Mouse (Mus musculus) lung, embryonic 15.5 days (tissue): ENCODE data around the gene Lgr4. TPM values are rescaled to one million over a fixed set of nuclear protein-coding genes. Genes with fewer than 3 reads are reported as not detected.

Experiments used
- ATAC-seq: fragments of 200-750 bp; cut with Nextera tagmentation; 2 replicates; pipeline ENCODE4 v1.8.0; 2017; ENCODE audit warnings: moderate number of reproducible peaks, borderline replicate concordance; ENCODE audit not compliant: low FRiP score, low TSS enrichment; ENCODE audit errors: extremely low read depth
- H3K27ac ChIP-seq: fragments of 300-500 bp; sonication (generic); 2 replicates; pipeline ENCODE4 v1.5.1; 2015; ENCODE audit warnings: moderate library complexity, mild to moderate bottlenecking, inconsistent platforms
- H3K27me3 ChIP-seq: fragments of 300-500 bp; sonication (generic); 2 replicates; pipeline ENCODE4 v1.6.1; 2015; ENCODE audit warnings: inconsistent platforms
- H3K36me3 ChIP-seq: fragments of 300-500 bp; sonication (generic); 2 replicates; pipeline ENCODE4 v1.6.1; 2015; ENCODE audit warnings: inconsistent platforms
- H3K4me1 ChIP-seq: fragments of 300-500 bp; sonication (generic); 2 replicates; pipeline ENCODE4 v1.6.1; 2015; ENCODE audit warnings: inconsistent platforms
- H3K4me2 ChIP-seq: fragments of 300-500 bp; sonication (generic); 2 replicates; pipeline ENCODE4 v1.6.1; 2015; ENCODE audit warnings: inconsistent platforms, mild to moderate bottlenecking, moderate library complexity
- H3K4me3 ChIP-seq: fragments of 300-500 bp; sonication (generic); 2 replicates; pipeline ENCODE4 v1.5.1; 2015; ENCODE audit warnings: mild to moderate bottlenecking, inconsistent platforms
- H3K9ac ChIP-seq: fragments of 300-500 bp; sonication (generic); 2 replicates; pipeline ENCODE4 v1.6.1; 2015; ENCODE audit warnings: inconsistent platforms
- H3K9me3 ChIP-seq: fragments of 300-500 bp; sonication (generic); 2 replicates; pipeline ENCODE4 v1.6.1; 2016; ENCODE audit warnings: inconsistent platforms
- WGBS: fragments of 180-500 bp; shearing (Covaris S2); methylation state at CpG from one replicate; pipeline ENCODE4 v1.1.7; 2015; 5-methylcytosine and 5-hydroxymethylcytosine counted together
- polyA plus RNA-seq: library from polyadenylated mRNA; unstranded; fragments of >200 nt; fragmentation: Nextera tagmentation; extraction: Ambion mirVana; gene quantifications from 2 replicates; pipeline ENCODE4 v1.2.1, GENCODE M21; 2015

The Lgr4 gene
- polyA plus RNA-seq, 1 experiment from 2014 or later = 3.0 TPM

GRCm38 (mm10) chr2:110038341-110038740, 120.9 kb downstream of the Lgr4 start:
- Histone ChIP-seq H3K9me3 (no peaks in the 10 kb centered on the region), H3K4me2 (no peak overlapping the region), H3K9ac (no peak overlapping the region), H3K36me3 (peaks cover 4% of the 10 kb centered on the region; the same call in 1 of the 2 replicates), H3K4me1 (peaks cover 12% of the 10 kb centered on the region; the same call in 1 of the 2 replicates), H3K27ac (no peak overlapping the region), H3K4me3 (no peak overlapping the region), H3K27me3 (no peaks in the 10 kb centered on the region)
- no peak for ATAC-seq
- WGBS = 72% methylated on average over 5 of the region's 5 CpGs

DNA sequence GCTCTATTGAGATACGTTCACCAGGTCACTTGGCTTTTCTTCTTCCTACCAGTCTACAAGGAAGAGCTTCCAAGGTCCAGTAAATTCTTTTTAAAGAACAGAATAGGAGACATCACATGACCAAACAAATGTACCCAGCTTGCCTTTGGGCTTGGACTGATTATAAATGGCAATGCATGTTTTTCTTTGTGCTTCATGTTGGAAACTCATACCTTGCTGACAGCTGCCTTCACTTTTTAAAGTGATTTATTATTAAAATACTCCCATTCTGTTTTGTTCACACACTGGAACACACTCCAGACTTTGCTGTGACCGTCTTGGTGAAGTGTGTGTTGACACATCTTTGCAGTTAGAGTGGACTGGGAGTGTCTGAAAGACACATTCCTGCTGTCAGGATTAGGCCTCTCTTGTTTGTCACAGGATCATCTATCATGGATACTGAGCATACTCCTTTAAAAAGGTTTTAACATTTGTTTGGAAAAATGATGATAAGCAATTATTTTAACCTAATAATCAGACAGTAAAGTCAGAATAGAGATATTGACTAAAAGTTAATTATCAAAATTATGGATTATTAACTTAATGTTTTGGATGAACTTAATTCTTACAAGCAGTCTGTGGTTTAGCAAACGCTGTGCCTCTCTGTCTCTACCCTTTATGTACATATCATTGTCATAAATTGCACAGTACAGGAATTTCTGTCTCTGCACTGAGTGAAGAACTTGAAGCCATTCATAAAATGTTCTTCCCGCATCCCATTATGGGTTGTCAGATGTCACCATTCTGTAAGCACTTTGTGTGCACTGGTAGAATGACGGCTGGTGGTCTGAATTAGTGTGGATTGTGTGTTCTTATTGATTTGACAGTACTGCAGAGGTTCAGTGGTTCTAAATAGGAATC, 125.7 kb downstream of the Lgr4 start:
- ATAC-seq = no peak
- Histone ChIP-seq H3K9ac (no peak overlapping the region), H3K36me3 (no peaks in the 10 kb centered on the region), H3K9me3 (no peaks in the 10 kb centered on the region), H3K4me2 (no peak overlapping the region), H3K27me3 (no peaks in the 10 kb centered on the region), H3K4me1 (no peaks in the 10 kb centered on the region), H3K27ac (no peak overlapping the region), H3K4me3 (no peak overlapping the region)
- WGBS = 44% methylated on average over 5 of the region's 5 CpGs

GRCm38 (mm10) chr2:110058424-110058823, 141.0 kb downstream of the Lgr4 start:
- 55% methylated on average over 4 of the region's 4 CpGs for WGBS
- Histone ChIP-seq H3K4me1 (no peaks in the 10 kb centered on the region), H3K9me3 (no peaks in the 10 kb centered on the region), H3K9ac (no peak overlapping the region), H3K27me3 (no peaks in the 10 kb centered on the region), H3K36me3 (no peaks in the 10 kb centered on the region), H3K27ac (no peak overlapping the region), H3K4me3 (no peak overlapping the region), H3K4me2 (no peak overlapping the region)
- ATAC-seq = no peak

DNA sequence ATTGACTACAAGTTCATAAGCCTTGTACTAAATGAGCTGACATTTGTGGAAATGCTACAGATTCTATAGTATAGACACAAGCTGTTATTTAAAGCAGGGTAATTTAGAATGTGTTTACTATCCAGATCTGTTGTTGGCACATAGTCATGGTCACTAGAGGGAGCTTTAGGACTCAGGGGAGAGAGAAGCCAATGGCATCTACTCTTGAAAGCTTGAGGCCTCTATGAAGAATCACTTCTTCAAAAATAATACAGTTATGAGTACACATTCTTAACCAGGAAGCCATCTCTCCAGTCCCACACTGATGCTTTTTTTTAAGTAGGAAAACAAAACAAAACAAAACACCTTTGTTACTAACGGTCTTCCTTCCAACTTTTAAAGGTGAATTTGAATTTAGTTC, 145.7 kb downstream of the Lgr4 start:
- no peak for ATAC-seq
- 87% methylated on average over 1 of the region's 1 CpGs for WGBS
- H3K4me3 ChIP-seq = no peak overlapping the region
- H3K4me1 ChIP-seq = no peaks in the 10 kb centered on the region
- H3K27ac ChIP-seq = no peak overlapping the region
- H3K4me2 ChIP-seq = no peak overlapping the region
- no peaks in the 10 kb centered on the region for H3K9me3 ChIP-seq
- no peaks in the 10 kb centered on the region for H3K27me3 ChIP-seq
- no peaks in the 10 kb centered on the region for H3K36me3 ChIP-seq
- H3K9ac ChIP-seq = no peak overlapping the region

Other genes starting within 250 kb of the Lgr4 start
- gene Bdnf, start 242.9 kb upstream of the Lgr4 start, polyA plus RNA-seq = 0.62 and 0.67 TPM in 2 replicates
- gene Lin7c, start 26.8 kb upstream of the Lgr4 start, polyA plus RNA-seq = 55.9 and 56.4 TPM in 2 replicates
- 33.1 and 36.8 TPM in 2 replicates for gene Ccdc34, start 100.2 kb downstream of the Lgr4 start, polyA plus RNA-seq